Mouse (Mus musculus) brain, embryonic 14.5 days (tissue): Measurements from ENCODE around the gene Cdk2ap2.

ENCODE experiments used
- CTCF ChIP-seq: fragments of 200-500 bp; IDR thresholded peaks from 2 replicates; pipeline ENCODE4 v1.5.1; 2012; ENCODE audit warnings: inconsistent platforms, mild to moderate bottlenecking, moderate library complexity, borderline replicate concordance; ENCODE audit not compliant: insufficient read depth, insufficient read length; ENCODE audit errors: extremely low read depth
- POLR2A ChIP-seq: fragments of 200-500 bp; IDR thresholded peaks from 2 replicates; pipeline ENCODE4 v1.6.1; 2012; ENCODE audit warnings: mild to moderate bottlenecking, inconsistent platforms, borderline replicate concordance; ENCODE audit not compliant: poor library complexity, insufficient read depth, insufficient read length, severe bottlenecking; ENCODE audit errors: extremely low read depth

- TF ChIP-seq POLR2A: no peak
- no peak for TF ChIP-seq CTCF
Observed at GRCm38 (mm10) chr19:4072706-4073424, 24.1 kb upstream of the Cdk2ap2 start.
